Mouse (Mus musculus): ENCODE data around the gene Nav1.

Gene Nav1

GRCm38 (mm10) chr1:135617344-135617743 is 10.2 kb upstream of the Nav1 start:
- DNase-seq (ENCODE audit: low spot score in 2 of 2): no peak

- DNase-seq (ENCODE audit: low spot score in 2 of 2): peak; percentile 11 to 35
Observed at GRCm38 (mm10) chr1:135615715-135616641, 8.9 kb upstream of the Nav1 start.

GRCm38 (mm10) chr1:135609621-135610020 is 2.5 kb upstream of the Nav1 start:
- DNase-seq (ENCODE audit: low spot score in 2 of 2): no peak

- no peak for DNase-seq (ENCODE audit: low spot score in 2 of 2)
Observed at GRCm38 (mm10) chr1:135606355-135607015, 610 bp downstream of the Nav1 start.

GRCm38 (mm10) chr1:135605530-135605929 is 1.6 kb downstream of the Nav1 start:
- DNase-seq (ENCODE audit: low spot score in 2 of 2): no peak

- DNase-seq (ENCODE audit: low spot score in 2 of 2): no peak
Observed at GRCm38 (mm10) chr1:135604361-135605052, 2.6 kb downstream of the Nav1 start.

- no peak for DNase-seq (ENCODE audit: low spot score in 2 of 2)
Observed at GRCm38 (mm10) chr1:135603121-135603870, 3.8 kb downstream of the Nav1 start.

GRCm38 (mm10) chr1:135600023-135601005 is 6.8 kb downstream of the Nav1 start:
- DNase-seq (ENCODE audit: low spot score in 2 of 2): no peak

- no peak for DNase-seq (ENCODE audit: low spot score in 2 of 2)
Observed at GRCm38 (mm10) chr1:135598251-135598879, 8.7 kb downstream of the Nav1 start.

- DNase-seq (ENCODE audit: low spot score in 2 of 2): no peak
Observed at GRCm38 (mm10) chr1:135594279-135594903, 12.7 kb downstream of the Nav1 start.

GRCm38 (mm10) chr1:135593560-135594278 is 13.4 kb downstream of the Nav1 start:
- DNase-seq (ENCODE audit: low spot score in 2 of 2): no peak

GRCm38 (mm10) chr1:135590776-135591175 is 16.3 kb downstream of the Nav1 start:
- DNase-seq (ENCODE audit: low spot score in 2 of 2): no peak

- no peak for DNase-seq (ENCODE audit: low spot score in 2 of 2)
Observed at GRCm38 (mm10) chr1:135588973-135589372, 18.1 kb downstream of the Nav1 start.

GRCm38 (mm10) chr1:135586903-135587302 is 20.2 kb downstream of the Nav1 start:
- no peak for DNase-seq (ENCODE audit: low spot score in 2 of 2)

- DNase-seq (ENCODE audit: low spot score in 2 of 2): no peak
Observed at GRCm38 (mm10) chr1:135585573-135585972, 21.5 kb downstream of the Nav1 start.

- no peak for DNase-seq (ENCODE audit: low spot score in 2 of 2)
Observed at GRCm38 (mm10) chr1:135584587-135585541, 22.2 kb downstream of the Nav1 start.

GRCm38 (mm10) chr1:135583678-135584515 is 23.2 kb downstream of the Nav1 start:
- DNase-seq (ENCODE audit: low spot score in 2 of 2): no peak
